Mouse (Mus musculus): Measurements from ENCODE around the gene V1ra8.
"Not testable (repeated sequence)": the region's sequence is repeated elsewhere in the genome, so short reads cannot be mapped to it uniquely, and the experiment has no call there.

Gene V1ra8

GRCm38 (mm10) chr6:90202493-90202892 is at the start of gene V1ra8:
Gene V1ra8 (plus strand): TSS chr6:90202793.
- not testable (repeated sequence) for DNase-seq

DNA sequence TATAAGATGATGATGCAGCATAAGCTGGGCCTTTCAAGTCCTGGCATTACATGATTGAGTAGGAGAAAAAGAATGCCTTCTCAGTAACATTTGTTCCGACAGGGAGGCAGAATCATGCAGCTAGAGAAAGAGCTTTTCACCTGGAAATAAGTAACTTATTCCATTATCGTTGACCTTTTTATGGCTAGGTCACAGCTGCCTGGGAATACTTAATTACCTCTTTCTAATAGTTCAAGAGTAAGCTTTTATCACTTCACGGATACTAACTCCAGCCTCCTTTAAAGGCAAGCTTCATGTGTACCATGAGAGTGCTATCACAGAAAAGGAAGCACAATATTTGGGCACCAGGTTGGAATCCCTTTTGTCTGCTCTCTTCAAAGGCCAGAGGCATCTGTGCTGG is 42.5 kb upstream of the V1ra8 start:
- no peak for DNase-seq

DNA sequence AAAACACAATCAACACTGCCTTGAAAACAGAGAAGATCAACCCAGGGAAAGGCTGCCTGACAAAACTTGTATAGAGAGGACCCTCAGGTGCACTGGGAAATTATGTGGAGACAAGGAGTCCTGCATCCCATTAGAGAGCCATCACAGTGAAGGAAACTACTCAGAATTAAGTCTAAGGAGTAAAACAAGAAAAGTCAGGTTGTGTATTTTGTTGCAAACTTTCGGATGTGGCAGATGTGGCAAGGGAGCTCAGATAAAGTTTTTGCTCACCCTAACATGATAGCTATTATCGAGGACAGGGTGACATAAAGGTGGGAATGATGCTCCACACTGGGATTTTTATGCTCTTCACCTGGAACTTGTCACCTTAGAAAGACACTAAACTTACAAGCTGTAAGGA is 28.1 kb upstream of the V1ra8 start, which contains the start of gene Vmn1r52:
Gene Vmn1r52, plus strand, starts transcription at position 301 of the 400 bp plus-strand sequence.
- DNase-seq, result no peak

- DNase-seq, result no peak
These were observed 21.7 kb downstream of the V1ra8 start, which contains the start of gene Vmn1r53 for GRCm38 (mm10) chr6:90224338-90224737. Gene Vmn1r53 (minus strand): TSS chr6:90224438.

DNA sequence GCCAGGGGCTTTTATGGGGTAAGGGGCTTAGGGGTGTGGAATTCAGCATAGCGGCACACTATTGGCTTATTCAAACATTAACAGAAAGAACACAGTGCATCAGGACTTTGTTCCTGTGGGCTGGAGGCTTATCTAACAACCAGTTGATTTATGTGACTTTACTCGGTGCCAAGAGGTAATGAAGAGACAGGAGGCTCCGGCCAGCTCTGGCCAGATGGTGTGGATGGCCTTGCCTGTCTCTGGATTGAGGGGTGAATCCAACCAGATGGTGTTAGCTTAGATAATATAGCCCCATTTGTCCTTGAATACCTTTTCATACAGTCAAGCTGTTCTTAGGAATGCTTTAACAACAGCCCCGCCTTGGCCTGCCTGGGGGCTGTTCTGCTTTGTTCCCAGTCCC is 29.5 kb downstream of the V1ra8 start:
- not testable (repeated sequence) for DNase-seq

- DNase-seq, result no peak
These were observed 30.1 kb downstream of the V1ra8 start for GRCm38 (mm10) chr6:90232681-90233080.

- DNase-seq, result no peak
These were observed 41.4 kb downstream of the V1ra8 start for GRCm38 (mm10) chr6:90244019-90244418.

GRCm38 (mm10) chr6:90246000-90246399 is 43.4 kb downstream of the V1ra8 start, which contains the start of gene Vmn1r54:
Gene Vmn1r54 (plus strand): TSS chr6:90246300.
- DNase-seq, result no peak

Data from liver (tissue).